Mouse (Mus musculus) neural tube, embryonic 10.5 days (tissue): ENCODE measurements around the gene Lrrc10b.

Source experiments
- DNase-seq: peaks from one replicate; pipeline ENCODE4 v3.0.0-alpha.2; 2017; ENCODE audit warnings: low spot score; ENCODE audit errors: extremely low spot score

Lrrc10b gene

GRCm38 (mm10) chr19:10444685-10445369, 12.4 kb downstream of the Lrrc10b start:
- no peak for DNase-seq

DNA sequence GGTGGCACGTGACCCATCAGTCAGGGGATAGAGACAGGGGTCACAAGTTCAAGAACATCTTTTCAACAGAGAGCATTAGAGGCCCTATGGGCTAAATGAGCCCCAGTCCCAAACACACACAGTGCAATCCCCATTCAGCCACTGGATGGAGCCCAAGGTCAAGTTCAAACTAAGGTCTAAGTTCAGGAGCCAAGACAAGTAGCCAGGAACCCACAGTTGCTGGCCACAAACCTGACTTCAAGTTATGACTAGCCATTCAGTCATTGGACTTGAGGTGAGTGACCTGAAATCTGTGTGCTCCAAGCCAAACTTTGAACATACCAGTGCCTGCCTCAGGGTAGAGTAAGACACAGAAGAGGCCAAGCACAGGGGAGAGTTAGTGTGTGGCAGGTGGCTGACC, 19.8 kb downstream of the Lrrc10b start:
- DNase-seq, result no peak

GRCm38 (mm10) chr19:10436726-10437125, 20.5 kb downstream of the Lrrc10b start:
- DNase-seq, result no peak

- DNase-seq, result peak; percentile 70
These were observed 21.4 kb downstream of the Lrrc10b start for GRCm38 (mm10) chr19:10435908-10436307.

DNA sequence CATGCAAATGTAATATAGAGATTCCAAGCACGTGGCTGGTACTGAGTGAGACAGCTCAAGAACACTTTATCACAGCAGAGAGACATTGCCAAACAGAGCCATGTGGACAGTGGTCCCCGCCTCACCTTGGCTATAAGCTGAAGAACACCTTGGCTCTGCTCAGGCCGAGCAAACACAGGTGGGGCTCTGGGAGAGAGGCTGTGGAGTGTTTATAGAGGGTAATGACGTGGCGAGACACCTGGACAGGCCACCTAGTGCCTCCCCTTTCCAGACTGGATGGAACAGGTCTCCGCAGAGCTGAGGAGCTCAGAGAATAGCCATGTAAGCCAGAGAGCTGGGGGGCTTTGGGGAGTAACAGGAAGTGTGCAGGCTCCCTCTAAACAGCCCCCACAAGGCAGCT, 22.3 kb downstream of the Lrrc10b start:
- DNase-seq, result no peak

DNA sequence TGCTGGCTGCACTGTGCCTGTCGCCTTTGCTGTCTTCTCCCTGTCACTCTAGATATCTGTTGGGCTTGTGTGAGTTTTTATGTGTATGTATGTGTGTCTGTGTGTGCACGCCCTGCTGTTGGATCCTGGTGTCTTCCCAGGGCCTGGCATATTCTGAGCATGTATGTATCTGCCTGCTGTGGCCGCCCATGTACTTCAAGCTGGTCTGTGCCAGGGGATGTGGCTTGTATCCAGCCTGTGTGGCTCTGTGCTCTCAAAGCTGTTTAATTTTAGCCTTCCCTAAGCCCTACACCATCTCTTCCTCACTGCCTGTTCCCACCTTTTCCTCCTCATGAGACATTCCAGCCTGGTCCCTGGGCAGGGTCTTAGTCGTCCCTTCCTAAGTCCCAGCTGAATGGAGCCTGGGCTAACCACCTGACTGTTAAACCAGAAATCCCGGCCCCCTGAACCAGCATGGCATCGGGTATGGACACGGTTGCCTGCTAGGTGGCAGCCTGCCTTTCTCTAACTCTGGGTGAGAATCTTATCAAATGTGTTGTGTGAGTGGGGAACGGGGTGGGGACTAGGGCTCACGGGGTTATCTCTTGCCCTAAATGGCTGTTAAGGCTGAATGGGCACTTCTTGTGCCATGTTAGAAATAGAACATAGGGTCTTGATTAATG, 23.3 kb downstream of the Lrrc10b start:
- DNase-seq, result no peak

- DNase-seq, result no peak
These were observed 24.0 kb downstream of the Lrrc10b start for GRCm38 (mm10) chr19:10433225-10433624.

GRCm38 (mm10) chr19:10431841-10432240, 25.4 kb downstream of the Lrrc10b start:
- DNase-seq, result no peak

DNA sequence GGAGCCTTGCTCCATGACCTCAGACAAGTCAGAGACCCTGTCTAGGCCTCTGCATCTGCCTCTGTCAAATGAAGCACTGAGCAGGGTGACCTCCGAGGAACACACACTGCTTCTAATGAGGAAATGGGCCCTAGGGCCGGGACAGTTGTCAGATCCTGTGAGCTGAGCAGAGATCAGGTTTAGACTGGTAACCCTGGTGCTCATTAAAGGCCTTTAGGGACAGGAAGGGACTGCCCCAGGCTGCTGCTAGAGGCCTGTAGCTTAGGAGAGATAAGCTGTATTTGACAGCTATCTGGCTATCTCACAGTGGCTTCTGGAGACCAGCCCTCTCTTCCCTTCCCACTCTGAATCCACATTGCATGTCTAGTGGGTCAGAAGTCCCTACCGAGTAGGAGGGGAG, 25.9 kb downstream of the Lrrc10b start:
- DNase-seq, result no peak

DNA sequence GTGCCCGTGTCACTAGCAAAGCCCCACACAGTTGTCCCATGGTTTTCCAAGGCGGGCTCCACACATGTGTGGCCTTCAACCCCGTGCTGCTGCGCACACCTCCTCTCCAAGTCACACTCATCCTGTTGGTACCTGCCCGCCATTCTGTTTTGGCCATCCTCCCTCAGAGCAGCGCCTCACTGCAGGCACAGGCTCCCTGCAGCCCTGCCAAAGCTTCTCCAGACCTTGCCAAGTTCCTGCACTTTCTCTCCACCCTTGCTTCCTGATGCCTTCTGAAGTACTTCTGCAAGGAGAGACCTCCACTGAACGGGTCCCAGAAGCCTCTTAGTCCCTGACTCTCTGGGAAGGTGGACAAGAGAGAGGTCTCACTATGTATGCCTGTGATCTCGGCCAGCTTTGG, 27.9 kb downstream of the Lrrc10b start:
- DNase-seq, result no peak

DNA sequence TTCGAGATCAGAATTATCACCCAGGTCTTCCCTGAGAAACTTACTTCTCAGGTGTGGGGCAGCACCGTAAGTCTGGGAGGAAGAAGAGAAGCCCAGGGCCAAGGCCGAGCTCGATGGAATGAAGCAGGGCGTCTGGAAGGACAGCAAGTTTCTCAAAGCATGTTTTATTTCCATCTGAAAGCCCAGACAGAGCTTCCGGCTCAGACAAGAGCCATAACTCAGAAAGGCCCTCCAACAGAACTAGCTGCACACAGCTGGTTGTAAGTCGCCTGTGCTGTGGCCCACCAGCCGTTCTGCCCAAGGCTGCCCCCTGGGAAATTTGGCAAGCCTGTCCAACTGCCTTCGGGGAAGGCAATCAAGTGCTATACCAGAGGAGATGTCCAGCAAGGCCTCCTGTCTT, 29.8 kb downstream of the Lrrc10b start:
- DNase-seq, result no peak

DNA sequence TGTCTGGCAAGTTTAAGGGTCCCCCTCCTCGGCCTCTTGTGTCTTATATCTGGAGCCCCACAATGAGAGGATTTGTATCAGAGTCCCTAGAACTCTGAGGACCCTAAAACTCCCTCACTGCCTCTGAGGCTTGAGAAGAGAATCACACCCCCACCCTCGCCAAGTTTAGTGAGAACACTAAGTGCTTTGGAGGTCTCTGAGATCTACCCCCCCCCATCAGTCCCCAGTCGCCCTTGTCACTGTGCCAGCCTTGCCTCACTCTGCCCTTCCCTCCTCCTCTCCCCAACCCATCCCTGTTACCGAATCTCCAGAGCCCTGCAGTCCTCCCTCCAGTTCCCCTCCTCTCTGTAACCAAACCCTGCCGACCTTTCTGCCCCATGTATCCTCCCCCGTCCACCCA, 30.5 kb downstream of the Lrrc10b start:
- DNase-seq, result no peak

- no peak for DNase-seq
These were observed 31.0 kb downstream of the Lrrc10b start for GRCm38 (mm10) chr19:10426312-10426711.

- no peak for DNase-seq
These were observed 31.6 kb downstream of the Lrrc10b start for GRCm38 (mm10) chr19:10425484-10426270.

DNA sequence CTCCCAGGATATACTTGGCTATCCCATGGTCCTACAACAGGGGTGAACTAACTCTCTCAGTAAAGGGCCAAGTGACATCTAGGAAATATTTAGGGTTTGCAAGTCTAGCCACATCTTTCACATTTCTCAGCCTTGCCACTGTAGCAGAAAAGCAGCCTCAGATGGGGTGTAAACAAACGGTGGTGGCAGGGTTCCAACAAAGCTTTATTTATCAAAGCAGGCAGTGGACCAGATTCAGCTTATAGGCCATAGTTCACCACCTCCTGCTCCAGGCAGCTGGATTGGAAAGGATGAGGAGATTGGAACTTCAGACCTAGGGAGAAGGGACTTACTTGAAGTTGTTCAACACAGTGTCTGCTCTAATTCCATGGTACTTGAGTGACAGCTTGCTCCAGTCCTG, 32.5 kb downstream of the Lrrc10b start:
- DNase-seq, result no peak

DNA sequence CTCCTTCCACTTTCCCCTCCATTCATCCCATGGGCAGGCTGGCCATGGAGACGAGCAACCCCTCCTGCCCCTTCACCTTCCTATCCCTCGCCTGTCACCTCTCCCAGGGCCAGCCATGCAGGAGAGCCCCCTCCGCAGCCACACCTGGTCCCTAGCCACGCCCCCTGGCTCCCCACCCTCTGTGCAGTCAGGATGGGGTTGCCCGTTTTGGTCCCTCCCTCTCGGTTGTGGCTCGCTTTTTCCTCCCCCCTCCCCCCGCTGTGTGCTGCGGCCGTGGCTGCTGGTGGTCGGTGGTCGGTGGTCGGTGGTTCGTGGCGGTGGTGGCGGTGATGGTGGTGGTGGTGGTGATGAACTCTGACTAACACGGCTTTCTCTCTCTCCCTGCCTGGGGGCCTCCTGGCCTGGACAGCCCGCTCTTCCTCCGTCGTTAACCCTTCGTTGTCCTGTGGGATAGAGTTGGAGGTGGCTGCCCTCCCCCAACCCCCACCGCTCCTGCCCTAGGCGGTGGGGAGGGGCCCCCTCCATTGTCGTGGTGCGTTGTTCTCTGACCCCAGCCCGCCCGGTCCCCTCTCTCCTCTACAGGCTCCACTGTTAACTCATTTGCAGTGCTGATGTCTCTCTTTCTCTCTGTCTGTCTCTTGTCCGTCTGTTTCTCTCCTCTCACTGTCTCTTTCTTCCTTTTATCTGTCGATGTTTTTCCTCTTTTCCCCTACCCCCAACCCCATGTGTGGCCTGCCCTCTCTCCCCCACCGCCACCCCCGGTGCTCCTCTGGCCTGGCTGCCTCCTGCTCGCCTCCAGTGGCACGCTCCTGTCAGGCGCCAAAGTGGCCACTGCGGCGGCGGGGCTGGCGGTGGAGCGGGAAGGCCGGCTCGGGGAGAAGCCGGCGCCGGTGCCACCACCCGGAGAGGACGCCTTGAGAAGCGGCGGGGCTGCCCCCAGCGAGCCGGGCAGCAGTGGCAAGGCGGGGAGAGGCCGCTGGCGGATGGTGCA, 35.0 kb downstream of the Lrrc10b start:
- peak; percentile 61 for DNase-seq

- DNase-seq, result no peak
These were observed 39.8 kb downstream of the Lrrc10b start for GRCm38 (mm10) chr19:10417436-10417835.

GRCm38 (mm10) chr19:10416889-10417288, 40.4 kb downstream of the Lrrc10b start:
- no peak for DNase-seq

- no peak for DNase-seq
These were observed 41.8 kb downstream of the Lrrc10b start for GRCm38 (mm10) chr19:10415508-10415907.

DNA sequence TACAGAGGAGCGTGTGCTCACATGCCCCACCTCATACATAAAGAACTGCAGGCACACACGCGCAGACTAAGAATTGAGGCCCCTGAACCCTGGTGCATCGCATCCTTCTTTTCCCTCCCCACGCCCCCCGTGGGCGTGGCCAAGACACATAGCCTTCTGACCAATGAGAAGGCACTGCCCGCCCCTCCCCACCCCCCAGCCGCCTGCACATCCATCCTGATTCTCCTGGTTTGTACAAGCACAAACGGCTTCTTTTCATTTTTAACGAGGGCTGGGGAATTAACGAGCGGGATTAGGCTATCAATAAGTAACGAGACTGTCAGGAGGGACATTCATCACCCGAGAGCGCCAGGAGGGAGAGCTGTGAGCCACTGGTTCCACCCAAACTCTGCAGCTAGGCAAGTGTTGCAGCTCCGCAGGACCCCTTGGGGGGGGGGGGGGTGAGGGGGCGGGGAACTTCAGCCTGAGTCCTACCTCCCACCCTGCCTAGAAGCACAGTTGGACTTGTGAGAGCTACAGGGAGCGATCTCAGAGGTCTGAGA, 43.5 kb downstream of the Lrrc10b start:
- DNase-seq, result peak; percentile 86
